Mouse (Mus musculus) left cerebral cortex, adult 2 months (tissue): ENCODE results near the gene Lbhd2. TPM values are rescaled to one million over a fixed set of nuclear protein-coding genes. Genes with fewer than 3 reads are reported as not detected.

Experiments used
- DNase-seq, 2 experiments: peaks; one replicate each; pipeline ENCODE4 v3.0.0; 2021 to 2022; ENCODE audit warnings: low spot score in 2 of 2, mixed read lengths in 1 of 2; ENCODE audit errors: extremely low spot score in 1 of 2
- H3K27ac ChIP-seq: fragments of 200-600 bp; 2 replicates; pipeline ENCODE4 v1.8.1; 2022
- H3K4me3 ChIP-seq: fragments of 200-600 bp; 2 replicates; pipeline ENCODE4 v1.8.1; 2022
- CTCF ChIP-seq: fragments of 200-600 bp; IDR thresholded peaks from 2 replicates; pipeline ENCODE4 v1.8.1; 2022; ENCODE audit warnings: antibody characterized with exemption, mild to moderate bottlenecking, moderate library complexity
- intact Hi-C: fragments of 180-260 bp; cut with DNase I; formaldehyde crosslinking; loops from one replicate; pipeline ENCODE4 v1.15.1; 2025
- total RNA-seq, 2 experiments: library from RNA; stranded (reverse); gene quantifications; 2 replicates each; pipeline ENCODE4 v1.2.3; 2021

The Lbhd2 gene
- total RNA-seq, 2 experiments from 2014 or later = 1.3 to 2.8 TPM

DNA sequence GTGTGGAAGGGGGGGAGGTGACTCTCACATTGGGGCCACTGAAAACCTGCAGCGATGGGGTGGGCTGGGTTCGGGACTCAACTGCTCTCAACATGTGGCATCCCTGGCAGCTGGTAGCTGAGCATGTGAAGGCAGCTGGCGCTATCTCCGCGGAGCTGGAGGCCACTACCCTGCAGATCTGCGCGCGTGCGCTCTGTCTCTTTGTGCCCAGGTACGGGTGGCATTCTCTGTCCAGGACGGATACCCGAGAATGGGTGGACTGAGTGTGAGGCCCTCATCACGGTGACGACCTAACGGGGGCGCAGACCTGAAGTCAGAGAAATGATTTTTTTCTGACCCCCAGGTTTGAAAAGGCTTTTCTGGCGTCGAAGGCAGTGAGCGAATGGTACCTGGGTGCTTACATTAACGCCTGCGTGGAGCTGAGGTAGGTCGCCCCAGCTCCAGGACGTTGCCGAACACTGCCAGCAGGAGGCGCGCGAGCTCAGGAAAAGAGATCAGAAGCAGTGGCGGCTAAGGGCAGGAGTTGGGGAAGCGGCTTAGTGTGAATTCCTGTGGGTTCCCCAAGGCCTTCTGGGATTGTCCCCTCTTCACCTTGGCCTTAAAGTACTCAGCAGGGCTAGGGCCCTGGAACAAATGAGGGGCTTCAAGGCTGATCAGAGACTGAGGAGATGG, 19.3 kb downstream of the Lbhd2 start:
- 0 out of 2 replicates have a peak overlapping the region, but pooled peaks have one; percentile 7 for H3K4me3 ChIP-seq
- H3K27ac ChIP-seq = no peak overlapping the region
- peak; percentile 95 for TF ChIP-seq CTCF
- intact Hi-C loops = loop anchor here (1.0 to 5.0 kb wide), 4 partner anchors 33 to 221 kb away; no protein-coding TSS in a partner anchor
- peak; percentile 90 to 97 for DNase-seq

DNA sequence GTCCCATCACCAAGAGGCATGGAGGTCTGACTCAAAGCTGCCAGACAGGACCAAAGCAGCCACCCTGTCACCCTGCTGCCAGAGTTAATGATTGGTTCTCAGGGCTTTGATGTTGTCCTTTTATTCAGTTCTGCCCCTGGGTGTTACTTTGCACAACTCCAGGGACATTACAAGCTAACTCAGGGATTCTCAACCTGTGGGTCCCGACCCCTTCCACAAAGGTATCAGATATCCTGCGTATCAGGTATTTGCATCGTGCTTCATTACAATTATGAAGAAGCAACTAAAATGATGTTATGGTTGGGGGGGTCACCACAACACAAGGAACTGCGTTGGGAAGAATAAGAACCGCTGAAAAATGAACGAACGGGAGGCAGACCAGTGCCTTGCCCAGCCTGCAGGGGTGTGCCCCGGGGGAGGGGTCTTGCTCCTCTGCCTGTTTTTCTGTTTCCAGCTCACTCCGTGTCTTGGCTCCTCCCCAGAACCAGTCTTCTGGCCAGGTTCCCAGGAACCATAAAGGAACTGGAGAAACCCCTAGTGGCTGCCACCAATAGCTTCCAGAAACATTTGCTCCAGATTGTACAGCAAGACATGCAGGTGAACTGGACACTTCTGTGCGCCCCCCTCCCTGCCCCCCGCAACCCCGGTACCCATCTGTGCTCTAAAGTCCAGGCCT, 21.0 kb downstream of the Lbhd2 start:
- TF ChIP-seq CTCF = no peak

GRCm38 (mm10) chr12:111428364-111428763, 21.8 kb downstream of the Lbhd2 start:
- no peak overlapping the region for H3K27ac ChIP-seq
- intact Hi-C loops = loop anchor here (5.0 kb wide), 1 partner anchor 219 kb away; no protein-coding TSS in a partner anchor
- no peak for TF ChIP-seq CTCF
- no peak overlapping the region for H3K4me3 ChIP-seq
- DNase-seq = no peak

More for the DNA sequence above, 21.0 kb downstream of the Lbhd2 start:
- intact Hi-C loops = loop anchor here (5.0 kb wide), 1 partner anchor 220 kb away; no protein-coding TSS in a partner anchor
- no peak for DNase-seq
- Histone ChIP-seq H3K27ac (no peak overlapping the region), H3K4me3 (no peak overlapping the region)

DNA sequence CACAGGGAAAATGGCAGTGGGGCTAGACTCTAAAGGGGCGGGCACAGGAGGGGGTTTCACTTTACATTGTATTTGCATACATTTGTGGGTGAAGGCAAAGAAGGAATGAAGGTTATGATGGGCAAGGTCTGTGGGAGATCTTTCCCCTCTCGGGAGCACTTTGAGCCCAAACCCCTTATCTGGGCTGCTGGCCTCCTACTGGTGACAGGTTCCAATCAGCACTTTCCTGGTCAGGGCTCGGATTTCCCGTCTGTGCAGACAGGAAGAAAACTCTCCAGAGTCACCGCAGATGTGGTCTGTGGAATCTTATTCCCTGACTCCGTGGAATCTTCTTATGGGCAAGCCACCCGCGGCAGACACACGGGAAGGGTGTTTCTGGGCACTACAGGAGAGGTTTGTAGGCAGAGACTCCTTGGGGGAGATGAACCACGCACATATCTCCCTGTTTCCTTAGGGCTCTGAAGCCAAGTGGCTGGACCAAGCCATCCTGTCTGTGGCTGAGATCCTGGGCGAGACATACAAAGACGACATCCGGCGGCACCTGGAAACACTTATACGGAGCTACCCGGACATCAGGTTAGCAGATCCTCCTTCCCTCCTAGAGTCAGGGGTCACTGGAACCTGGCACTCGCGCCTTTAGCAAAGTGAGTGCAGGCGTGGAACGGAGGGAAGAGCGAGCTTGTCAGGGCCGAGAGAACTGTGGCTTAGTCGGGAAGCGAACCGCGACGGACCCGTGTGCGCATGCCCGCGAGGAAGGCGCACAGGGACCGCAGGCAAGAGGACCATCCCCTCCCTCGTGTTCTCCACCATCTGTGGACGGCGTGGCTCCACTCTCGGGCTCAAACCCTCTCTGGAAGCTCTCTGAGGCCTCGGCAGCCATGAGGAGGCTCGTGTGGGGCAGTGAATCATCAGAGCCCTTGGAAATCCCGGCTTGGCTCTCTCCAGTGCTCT, 22.6 kb downstream of the Lbhd2 start:
- intact Hi-C loops = loop anchor here (5.0 kb wide), 1 partner anchor 218 kb away; no protein-coding TSS in a partner anchor
- DNase-seq = peak in 1 of 2 experiments; percentile 30
- 0 out of 2 replicates have a peak overlapping the region, but pooled peaks have one; percentile 28 for H3K27ac ChIP-seq
- TF ChIP-seq CTCF = no peak; the same call in 1 of the 2 replicates
- H3K4me3 ChIP-seq = peak overlapping the region; percentile 34

DNA sequence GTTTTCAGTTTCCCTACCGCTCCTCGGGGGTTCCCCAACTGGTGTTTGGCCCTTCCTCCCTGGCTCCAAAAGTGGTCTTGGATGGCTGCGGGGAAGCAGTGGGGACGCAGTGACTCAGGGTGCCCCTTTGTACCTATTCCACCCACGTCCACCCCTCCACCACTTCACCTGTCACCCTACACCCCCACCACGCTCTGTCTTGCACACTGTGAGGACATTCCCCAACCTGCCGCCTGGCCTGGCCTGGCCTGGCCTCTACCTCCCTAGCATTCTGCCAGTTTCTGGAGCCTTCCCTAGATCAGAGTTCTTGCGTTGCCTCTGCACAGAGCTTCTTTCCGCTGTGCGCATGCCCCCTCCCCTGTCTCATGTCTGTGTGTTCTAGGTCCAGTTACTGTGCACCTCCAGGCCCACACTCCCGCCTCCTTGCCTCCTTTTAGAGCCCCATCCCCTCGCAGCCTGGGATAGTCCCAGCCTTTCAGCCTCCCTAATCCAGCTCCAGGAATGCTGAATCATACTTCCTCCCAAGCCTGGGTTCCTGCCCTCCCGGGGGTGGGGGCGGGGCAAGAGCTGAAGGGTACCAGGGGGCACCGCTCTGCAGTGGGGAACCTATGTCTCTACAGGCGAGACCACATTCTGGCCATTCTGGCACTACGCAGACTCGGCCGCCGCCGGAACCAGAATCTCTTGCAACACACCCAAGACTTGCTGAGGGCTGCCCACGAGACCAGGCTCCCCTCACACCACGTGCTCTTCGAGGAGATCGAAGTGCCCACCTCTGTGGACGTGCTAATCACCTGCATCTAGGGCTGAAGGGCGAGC, 23.6 kb downstream of the Lbhd2 start:
- no peak overlapping the region; the same call in 1 of the 2 replicates for H3K4me3 ChIP-seq
- intact Hi-C loops = no loop called here
- H3K27ac ChIP-seq = peak overlapping the region; percentile 3
- no peak for TF ChIP-seq CTCF
- DNase-seq = no peak

GRCm38 (mm10) chr12:111430868-111431817, 24.5 kb downstream of the Lbhd2 start:
- DNase-seq = no peak
- intact Hi-C loops = no loop called here
- TF ChIP-seq CTCF = no peak
- Histone ChIP-seq H3K27ac (peak overlapping the region; percentile 3), H3K4me3 (no peak overlapping the region)

DNA sequence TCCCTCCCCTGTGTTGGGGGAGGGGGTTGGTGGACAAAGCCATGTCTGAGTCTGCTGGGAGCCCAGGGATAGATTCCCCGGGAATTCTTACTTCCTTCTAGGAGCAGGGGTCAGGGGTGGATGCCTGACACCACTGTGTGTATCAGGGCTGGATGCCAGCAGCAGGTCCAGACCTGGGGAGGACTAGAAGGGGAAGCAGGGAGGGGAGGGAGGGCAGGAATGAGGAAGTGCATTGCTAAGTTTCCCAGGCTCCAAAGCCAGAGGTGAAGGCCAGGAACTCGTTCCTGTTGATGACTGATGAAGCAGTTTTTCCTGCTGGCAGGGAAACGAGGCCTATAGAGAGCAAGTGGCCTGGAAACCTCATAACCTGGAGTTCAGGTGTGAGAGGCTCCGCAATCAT, 25.5 kb downstream of the Lbhd2 start:
- intact Hi-C loops = no loop called here
- TF ChIP-seq CTCF = no peak

DNA sequence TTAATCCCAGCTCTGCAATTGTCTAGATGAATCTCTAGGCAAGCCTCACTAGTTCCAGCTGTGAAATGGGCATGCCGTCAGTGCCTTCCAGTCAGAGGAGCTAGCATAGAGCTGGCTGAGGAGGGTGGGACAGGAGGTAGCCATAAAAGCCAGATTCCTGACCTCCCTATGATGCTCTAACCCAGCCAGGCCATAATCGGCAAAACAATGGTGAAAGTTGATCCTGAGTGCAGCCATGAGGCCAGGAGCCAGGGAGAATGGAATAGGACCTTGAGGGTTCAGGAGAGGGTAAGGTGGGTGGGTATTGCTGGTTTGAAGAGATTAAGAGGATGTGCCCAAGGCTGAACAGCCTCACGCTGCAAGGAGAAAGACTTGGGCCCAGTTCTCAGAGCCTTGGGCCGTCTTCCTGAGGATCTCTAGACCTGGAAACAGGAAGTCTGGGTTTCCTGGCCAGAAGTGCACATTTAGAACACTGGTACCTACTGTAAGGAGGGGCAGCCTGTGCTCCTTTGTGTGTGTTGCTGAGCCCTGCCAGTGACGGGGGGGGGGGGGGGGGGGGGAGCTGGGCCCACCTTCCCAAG, 26.2 kb downstream of the Lbhd2 start:
- intact Hi-C loops = no loop called here
- no peak for TF ChIP-seq CTCF
- DNase-seq = no peak
- Histone ChIP-seq H3K27ac (no peak overlapping the region), H3K4me3 (no peak overlapping the region)

More for the DNA sequence above, 25.5 kb downstream of the Lbhd2 start:
- DNase-seq = no peak
- Histone ChIP-seq H3K4me3 (no peak overlapping the region), H3K27ac (no peak overlapping the region)

DNA sequence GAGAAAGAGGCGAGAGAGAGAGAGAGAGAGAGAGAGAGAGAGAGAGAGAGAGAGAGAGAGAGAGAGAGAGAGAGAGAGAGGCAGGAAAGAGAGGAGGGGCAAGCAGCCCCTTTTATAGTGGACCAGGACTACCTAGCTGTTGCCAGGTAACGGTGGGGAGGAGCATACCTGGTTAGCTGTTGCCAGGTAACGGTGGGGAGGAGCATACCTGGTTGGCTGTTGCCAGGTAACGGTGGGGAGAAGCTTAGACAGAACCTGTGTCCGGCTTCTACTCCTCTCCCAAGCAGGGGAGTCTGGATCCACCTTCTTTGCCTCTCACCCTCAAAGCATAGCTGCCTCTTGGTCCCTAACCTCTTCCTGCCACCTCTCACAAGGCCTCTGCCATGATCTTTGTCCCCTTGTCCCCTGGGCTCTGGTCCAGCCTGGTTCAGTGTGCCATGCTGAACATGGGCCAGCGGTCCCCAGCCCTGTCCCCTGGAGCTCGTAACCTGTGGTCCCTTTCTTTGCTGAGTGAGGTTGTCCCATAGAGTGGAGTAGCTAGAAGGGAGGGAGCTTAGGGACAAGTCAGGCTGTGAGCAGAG, 27.6 kb downstream of the Lbhd2 start:
- H3K4me3 ChIP-seq = no peak overlapping the region
- no peak overlapping the region for H3K27ac ChIP-seq
- intact Hi-C loops = no loop called here
- TF ChIP-seq CTCF = no peak
- no peak for DNase-seq
